Mouse (Mus musculus) olfactory bulb, adult 2 months (tissue): ENCODE results near the gene Garnl3.

Experiments
- CTCF ChIP-seq: fragments of 200-500 bp; IDR thresholded peaks from 2 replicates; pipeline ENCODE4 v1.5.1; 2012; ENCODE audit warnings: low read depth, mild to moderate bottlenecking, low read length, moderate library complexity; ENCODE audit not compliant: insufficient read depth
- POLR2A ChIP-seq: fragments of 200-500 bp; IDR thresholded peaks from 2 replicates; pipeline ENCODE4 v1.6.1; 2012; ENCODE audit warnings: mild to moderate bottlenecking, low read depth, low read length, moderate library complexity; ENCODE audit not compliant: insufficient read depth

GRCm38 (mm10) chr2:32938741-32939140, 192.7 kb downstream of the Garnl3 start:
- TF ChIP-seq CTCF (no peak), POLR2A (no peak)
